Mouse (Mus musculus): ENCODE results near the gene Naa25.

The Naa25 gene

GRCm38 (mm10) chr5:121397187-121398145 lies at the start of gene Naa25:
TSS of gene Naa25 (plus strand) at chr5:121397936.
- peak; percentile 89 to 94 for DNase-seq (ENCODE audit: low read depth in 2 of 2, low spot score in 2 of 2)

- no peak for DNase-seq (ENCODE audit: low read depth in 2 of 2, low spot score in 2 of 2)
These were observed 38.5 kb upstream of the Naa25 start for GRCm38 (mm10) chr5:121359229-121359628.

GRCm38 (mm10) chr5:121361696-121362095 lies 36.0 kb upstream of the Naa25 start:
- DNase-seq (ENCODE audit: low read depth in 2 of 2, low spot score in 2 of 2): no peak

- no peak for DNase-seq (ENCODE audit: low read depth in 2 of 2, low spot score in 2 of 2)
These were observed 34.3 kb upstream of the Naa25 start for GRCm38 (mm10) chr5:121363441-121363840.

GRCm38 (mm10) chr5:121366449-121367225 lies 31.1 kb upstream of the Naa25 start:
- DNase-seq (ENCODE audit: low read depth in 2 of 2, low spot score in 2 of 2): no peak

- DNase-seq (ENCODE audit: low read depth in 2 of 2, low spot score in 2 of 2): no peak
These were observed 30.5 kb upstream of the Naa25 start for GRCm38 (mm10) chr5:121367255-121367654.

DNA sequence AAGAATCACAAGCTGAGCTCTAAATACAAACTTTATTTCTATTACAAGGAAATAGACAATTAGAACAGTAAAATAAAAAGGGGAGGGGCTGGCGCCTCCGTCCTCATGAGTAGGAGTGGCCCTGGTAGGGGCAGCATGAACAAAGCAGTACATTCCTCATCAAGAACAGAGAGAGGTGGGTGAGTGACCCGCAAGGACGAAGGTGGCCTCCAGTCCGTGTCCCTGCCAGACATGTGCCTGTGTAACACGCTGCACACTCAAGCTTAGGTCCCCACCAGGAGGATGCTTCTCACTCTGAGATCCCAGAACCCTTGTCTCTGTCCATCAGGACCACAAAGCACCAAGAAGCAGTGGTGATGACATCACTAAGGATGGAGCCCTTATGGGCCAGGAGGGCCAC lies 26.0 kb upstream of the Naa25 start:
- no peak for DNase-seq (ENCODE audit: low read depth in 2 of 2, low spot score in 2 of 2)

GRCm38 (mm10) chr5:121374790-121375189 lies 22.9 kb upstream of the Naa25 start:
- DNase-seq (ENCODE audit: low read depth in 2 of 2, low spot score in 2 of 2): no peak

- peak; percentile 20 to 47 for DNase-seq (ENCODE audit: low read depth in 2 of 2, low spot score in 2 of 2)
These were observed 20.8 kb upstream of the Naa25 start for GRCm38 (mm10) chr5:121376972-121377371.

GRCm38 (mm10) chr5:121378678-121379256 lies 19.0 kb upstream of the Naa25 start:
- no peak for DNase-seq (ENCODE audit: low read depth in 2 of 2, low spot score in 2 of 2)

GRCm38 (mm10) chr5:121380692-121381091 lies 17.0 kb upstream of the Naa25 start:
- DNase-seq (ENCODE audit: low read depth in 2 of 2, low spot score in 2 of 2): no peak

- DNase-seq (ENCODE audit: low read depth in 2 of 2, low spot score in 2 of 2): no peak
These were observed 13.6 kb upstream of the Naa25 start for GRCm38 (mm10) chr5:121383857-121384756.

- peak in 1 of 2 experiments; percentile 33 for DNase-seq (ENCODE audit: low read depth in 2 of 2, low spot score in 2 of 2)
These were observed 12.8 kb upstream of the Naa25 start for GRCm38 (mm10) chr5:121384757-121385460.

DNA sequence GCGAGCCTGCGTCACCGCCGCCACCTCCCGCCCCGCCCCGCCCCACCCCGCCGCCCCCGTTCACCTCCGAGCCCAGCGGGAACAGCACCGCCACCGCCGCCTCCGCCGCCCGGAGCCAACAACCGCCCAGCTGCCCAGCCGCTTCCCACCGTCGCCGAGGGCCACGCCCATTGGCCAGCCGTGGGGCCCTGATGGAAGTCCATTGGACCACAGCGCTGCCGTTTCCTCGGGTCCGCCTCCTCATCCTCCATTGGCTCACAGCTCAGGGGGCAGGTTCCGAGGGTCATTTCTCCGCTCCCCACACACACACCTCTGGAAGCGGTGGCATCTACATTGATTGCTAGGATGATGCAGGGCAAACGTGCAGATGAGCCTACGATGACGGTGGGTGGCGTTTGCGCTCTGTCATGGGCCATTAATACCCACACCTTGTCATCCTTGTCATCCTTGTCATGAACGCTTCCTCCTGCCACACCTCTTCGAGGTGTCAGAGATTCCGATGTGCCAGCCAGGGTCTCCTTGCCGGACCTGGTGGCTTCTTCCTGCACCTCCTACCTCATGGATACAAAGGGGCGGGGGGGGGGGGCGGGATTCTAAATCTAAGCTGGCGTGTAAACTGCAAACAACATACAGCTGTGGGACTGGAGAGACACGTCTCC lies 12.1 kb upstream of the Naa25 start, which contains the start of gene Trafd1:
Gene Trafd1 (minus strand): TSS at position 172 of the 659 bp plus-strand sequence.
- peak; percentile 76 to 79 for DNase-seq (ENCODE audit: low read depth in 2 of 2, low spot score in 2 of 2)

DNA sequence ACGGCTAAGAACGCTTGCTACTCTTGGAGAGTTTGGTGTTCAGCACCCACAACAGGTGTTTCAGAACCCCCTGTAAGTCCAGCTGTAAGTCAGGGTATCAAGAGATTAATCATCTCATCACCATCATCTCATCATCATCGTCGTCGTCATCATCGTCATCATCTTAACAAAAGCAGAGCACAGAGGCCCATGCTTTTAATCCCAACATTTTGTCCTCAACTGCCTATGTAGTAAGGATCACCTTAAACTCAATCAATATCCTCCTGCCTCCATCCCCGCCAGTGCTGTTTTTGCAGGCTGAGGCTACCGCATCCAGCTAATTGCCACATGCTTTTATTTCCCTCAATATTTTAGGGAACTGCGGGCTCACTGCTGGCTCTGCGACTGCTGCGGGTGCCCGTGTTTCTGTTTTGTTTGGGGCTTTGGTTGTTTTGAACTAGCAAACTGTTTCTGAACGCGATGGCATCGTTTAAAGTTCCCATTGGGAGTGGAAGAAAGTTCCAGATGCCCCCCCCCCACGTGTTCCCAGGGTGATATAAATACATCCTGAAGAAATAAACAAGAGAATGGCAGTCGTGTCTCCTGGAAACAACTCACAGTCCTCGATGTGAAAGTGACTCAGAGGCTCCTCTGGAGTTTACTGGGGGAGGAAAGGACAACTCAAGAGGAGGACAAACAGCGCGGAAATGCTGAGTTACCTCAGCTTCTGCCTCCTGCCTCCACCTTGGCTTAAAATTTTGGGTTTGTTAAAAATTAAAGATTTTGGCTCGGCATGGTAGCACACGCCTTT lies 11.4 kb upstream of the Naa25 start:
- no peak for DNase-seq (ENCODE audit: low read depth in 2 of 2, low spot score in 2 of 2)

GRCm38 (mm10) chr5:121387126-121387525 lies 10.6 kb upstream of the Naa25 start:
- no peak for DNase-seq (ENCODE audit: low read depth in 2 of 2, low spot score in 2 of 2)

DNA sequence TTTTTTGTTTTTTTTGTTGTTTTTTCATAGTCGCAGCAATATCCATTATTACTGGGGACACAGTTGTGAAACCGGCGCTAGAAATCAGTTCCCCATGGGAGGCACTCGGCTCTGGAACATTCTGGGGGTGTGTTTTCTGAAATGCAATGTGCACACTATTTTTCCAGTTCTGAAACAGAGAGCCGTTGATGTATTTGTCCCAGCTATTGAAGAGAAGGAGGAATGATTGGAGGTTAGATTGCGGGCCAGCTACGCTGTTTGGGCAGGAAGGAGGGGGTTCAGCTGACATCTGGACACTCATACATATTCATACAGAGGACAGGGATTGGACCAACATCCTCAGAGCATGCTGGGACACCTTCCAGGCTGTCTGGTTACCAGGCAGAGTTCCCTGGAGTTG lies 8.6 kb upstream of the Naa25 start:
- no peak for DNase-seq (ENCODE audit: low read depth in 2 of 2, low spot score in 2 of 2)

- no peak for DNase-seq (ENCODE audit: low read depth in 2 of 2, low spot score in 2 of 2)
These were observed 8.0 kb upstream of the Naa25 start for GRCm38 (mm10) chr5:121389691-121390090.
